Mouse (Mus musculus) midbrain, embryonic 14.5 days (tissue): ENCODE measurements at regions not wholly inside any gene's neighbourhood (a gene's known extent, or its start where the extent isn't known, plus 50 kb on each side); places are given as distances from the start of the nearest gene placed in this dataset.

ENCODE experiments used
- ATAC-seq: fragments of 200-750 bp; cut with Nextera tagmentation; 2 replicates; pipeline ENCODE4 v1.8.0; 2017; ENCODE audit warnings: moderate number of reproducible peaks, moderate library complexity; ENCODE audit not compliant: low FRiP score, low TSS enrichment
- DNase-seq: peaks from one replicate; pipeline ENCODE4 v3.0.0-alpha.2; 2015
- H3K27ac ChIP-seq: fragments of 300-500 bp; sonication (generic); replicated peaks from 2 replicates; pipeline ENCODE4 v1.5.1; 2014; ENCODE audit warnings: mild to moderate bottlenecking, low read depth, low read length, moderate library complexity
- H3K27me3 ChIP-seq: fragments of 300-500 bp; sonication (generic); 2 replicates; pipeline ENCODE4 v1.6.1; 2014; ENCODE audit warnings: low read length, control low read depth, mixed read lengths; ENCODE audit not compliant: control insufficient read depth, insufficient read depth
- H3K36me3 ChIP-seq: fragments of 300-500 bp; sonication (generic); 2 replicates; pipeline ENCODE4 v1.6.1; 2014; ENCODE audit warnings: low read length, control low read depth; ENCODE audit not compliant: control insufficient read depth, insufficient read depth
- H3K4me1 ChIP-seq: fragments of 300-500 bp; sonication (generic); 2 replicates; pipeline ENCODE4 v1.6.1; 2014; ENCODE audit warnings: mild to moderate bottlenecking, antibody characterized with exemption, low read length, control low read depth; ENCODE audit not compliant: control insufficient read depth, insufficient read depth
- H3K4me2 ChIP-seq: fragments of 300-500 bp; sonication (generic); 2 replicates; pipeline ENCODE4 v1.6.1; 2014; ENCODE audit warnings: mild to moderate bottlenecking, low read length, moderate library complexity
- H3K4me3 ChIP-seq: fragments of 300-500 bp; sonication (generic); replicated peaks from 2 replicates; pipeline ENCODE4 v1.5.1; 2014; ENCODE audit warnings: low read depth, low read length
- H3K9ac ChIP-seq: fragments of 300-500 bp; sonication (generic); replicated peaks from 2 replicates; pipeline ENCODE4 v1.6.1; 2014; ENCODE audit warnings: mild to moderate bottlenecking, low read length, moderate library complexity
- H3K9me3 ChIP-seq: fragments of 300-500 bp; sonication (generic); 2 replicates; pipeline ENCODE4 v1.6.1; 2016; ENCODE audit warnings: low read length, control low read depth, mixed read lengths; ENCODE audit not compliant: control insufficient read depth
- WGBS: fragments of 180-500 bp; shearing (Covaris S2); extraction: QIAGEN DNeasy Blood & Tissue Kit; methylation state at CpG from one replicate; pipeline ENCODE4 v1.1.7; 2014; 5-methylcytosine and 5-hydroxymethylcytosine counted together

DNA sequence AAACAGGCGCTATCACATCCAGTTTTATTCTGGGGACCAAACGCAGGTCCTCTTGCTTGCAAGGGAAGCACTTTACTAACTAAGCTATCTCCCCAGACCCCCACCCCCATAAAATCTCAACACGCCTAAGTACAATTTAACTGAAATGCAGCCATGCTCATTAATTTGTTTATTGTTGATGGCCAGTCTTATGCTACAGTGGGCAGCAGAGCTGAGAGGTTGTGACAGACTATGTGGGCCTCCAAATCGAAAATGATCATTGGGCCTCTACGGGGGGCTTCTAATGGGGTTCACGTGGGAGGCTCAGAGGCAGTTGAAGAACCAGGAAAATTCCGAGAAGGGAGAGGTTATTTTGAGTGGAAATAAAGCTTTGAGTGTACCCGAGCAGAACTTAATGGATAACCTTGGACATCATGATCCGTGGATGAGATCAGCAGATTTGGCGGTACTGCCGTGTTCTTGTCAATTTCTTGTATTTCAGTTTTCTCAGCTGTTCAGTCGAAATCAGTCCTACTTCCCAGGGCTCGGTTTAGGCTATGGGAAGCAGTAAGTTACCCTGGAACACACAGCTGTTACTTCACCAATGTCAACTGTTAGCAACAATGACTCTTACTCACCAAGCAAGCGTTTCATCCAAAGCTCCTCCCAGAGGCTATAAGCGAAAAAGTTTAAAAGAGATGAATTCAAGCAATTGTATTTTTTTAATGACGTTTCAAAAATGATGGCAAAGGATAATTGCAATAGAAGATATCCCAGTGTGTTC is 65.1 kb upstream of the Ralgps2 start:
- Histone ChIP-seq H3K9ac (no peak overlapping the region), H3K36me3 (no peaks in the 10 kb centered on the region), H3K9me3 (no peaks in the 10 kb centered on the region), H3K4me1 (peaks cover 4% of the 10 kb centered on the region; the same call in 1 of the 2 replicates), H3K4me2 (no peak overlapping the region), H3K27ac (no peak overlapping the region), H3K4me3 (no peak overlapping the region), H3K27me3 (no peaks in the 10 kb centered on the region)
- 92% methylated on average over 16 of the region's 16 CpGs for WGBS
- DNase-seq = no peak
- ATAC-seq = no peak

DNA sequence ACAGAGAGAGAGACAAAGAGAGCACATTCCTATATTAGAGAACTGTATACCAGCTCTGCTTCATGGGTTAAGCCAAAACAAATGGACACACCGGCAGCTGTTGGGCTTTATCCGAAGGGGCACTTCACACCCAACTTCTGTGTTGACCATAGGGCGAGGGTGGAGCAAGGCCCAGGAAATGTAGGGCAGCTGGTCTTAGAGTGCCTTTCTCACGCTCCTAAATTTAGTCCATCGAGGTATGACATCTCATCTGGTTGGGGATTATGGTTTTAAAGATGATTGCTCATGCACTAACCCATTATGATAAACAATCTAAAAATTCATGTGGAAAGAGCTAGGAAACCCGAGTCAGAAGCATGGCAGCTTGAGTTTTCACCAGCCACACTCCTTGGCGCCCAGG is 63.6 kb upstream of the Ralgps2 start:
- no peak for DNase-seq
- Histone ChIP-seq H3K27me3 (no peaks in the 10 kb centered on the region), H3K36me3 (no peaks in the 10 kb centered on the region), H3K4me3 (no peak overlapping the region), H3K4me1 (peaks cover 4% of the 10 kb centered on the region; the same call in 1 of the 2 replicates), H3K9me3 (no peaks in the 10 kb centered on the region), H3K27ac (no peak overlapping the region), H3K4me2 (no peak overlapping the region), H3K9ac (no peak overlapping the region)
- ATAC-seq = no peak
- WGBS = 94% methylated on average over 7 of the region's 7 CpGs

DNA sequence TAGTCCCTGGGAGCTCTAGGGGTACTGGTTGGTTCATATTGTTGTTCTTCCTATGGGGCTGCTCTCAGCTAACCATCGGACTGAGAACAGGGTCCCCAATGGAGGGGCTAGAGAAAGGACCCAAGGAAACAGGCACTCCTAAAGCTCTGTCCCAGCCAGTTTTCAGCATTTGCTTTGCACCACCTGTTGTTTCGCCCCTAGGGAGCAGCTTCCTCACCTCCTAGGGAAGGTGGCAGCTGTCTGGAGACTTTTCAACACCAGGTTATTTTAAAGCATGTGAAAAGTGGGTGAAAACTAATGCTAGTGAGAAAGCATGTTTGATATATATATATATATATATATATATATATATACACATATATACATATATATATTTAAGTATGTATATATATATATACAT is 62.8 kb upstream of the Ralgps2 start:
- Histone ChIP-seq H3K9ac (no peak overlapping the region), H3K9me3 (no peaks in the 10 kb centered on the region), H3K4me2 (no peak overlapping the region), H3K27ac (no peak overlapping the region), H3K36me3 (no peaks in the 10 kb centered on the region), H3K4me1 (peaks cover 8% of the 10 kb centered on the region; the same call in 1 of the 2 replicates), H3K27me3 (no peaks in the 10 kb centered on the region), H3K4me3 (no peak overlapping the region)
- WGBS = 96% methylated on average over 2 of the region's 2 CpGs
- DNase-seq = no peak
- ATAC-seq = no peak

DNA sequence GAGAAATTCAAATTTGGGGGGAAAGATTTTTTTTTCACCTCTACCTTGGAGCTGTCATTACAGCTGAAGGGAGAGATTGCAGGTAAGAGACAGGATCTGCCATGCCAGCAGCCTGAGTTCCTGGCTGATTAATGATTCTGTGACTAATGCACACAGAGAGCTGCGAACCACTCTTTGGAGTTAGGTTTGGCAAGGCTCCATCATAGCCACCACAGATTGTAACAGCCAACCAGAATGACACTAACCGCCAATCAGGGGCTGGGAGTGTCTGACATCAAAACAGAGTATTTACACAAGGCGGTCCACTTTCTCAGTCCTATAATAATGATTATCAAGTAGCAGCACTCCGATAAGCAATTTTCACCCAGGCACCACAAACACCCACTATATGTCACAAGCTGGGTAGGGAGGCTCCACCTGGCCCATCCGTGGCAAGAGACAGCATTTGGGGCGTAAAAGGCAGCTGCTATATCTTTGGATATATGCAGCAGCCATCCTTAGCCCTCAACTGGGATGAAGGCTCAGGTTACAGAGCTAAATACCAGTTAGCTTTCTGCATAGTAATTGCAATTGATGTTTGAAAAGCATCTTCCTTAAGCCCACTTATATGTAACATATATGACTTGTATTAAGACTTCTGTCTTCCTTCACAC is 61.7 kb upstream of the Ralgps2 start:
- Histone ChIP-seq H3K27ac (no peak overlapping the region), H3K4me1 (peaks cover 9% of the 10 kb centered on the region; the same call in 1 of the 2 replicates), H3K4me3 (no peak overlapping the region), H3K27me3 (no peaks in the 10 kb centered on the region), H3K4me2 (no peak overlapping the region), H3K9me3 (no peaks in the 10 kb centered on the region), H3K9ac (no peak overlapping the region), H3K36me3 (no peaks in the 10 kb centered on the region)
- DNase-seq = peak; percentile 38
- WGBS = 76% methylated on average over 6 of the region's 6 CpGs
- no peak for ATAC-seq

DNA sequence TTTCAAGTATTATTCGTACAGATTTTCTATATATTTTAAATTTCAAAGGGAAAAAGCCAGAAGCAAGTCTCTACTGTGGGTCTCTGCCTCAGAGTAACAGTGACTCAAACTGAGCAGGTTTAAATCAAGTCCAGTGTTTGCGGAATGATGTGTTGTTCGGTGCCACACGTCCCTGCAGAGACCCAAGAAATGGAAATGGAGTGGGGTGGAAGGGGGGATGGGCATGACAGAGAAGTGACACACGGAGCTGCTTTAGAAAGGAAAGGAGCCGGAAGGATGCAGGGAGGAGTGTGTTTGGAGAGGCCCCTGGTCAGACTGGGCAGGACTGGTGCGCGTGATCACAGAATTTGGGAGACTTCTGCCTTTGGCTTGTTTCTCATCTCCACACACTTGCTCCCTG is 60.5 kb upstream of the Ralgps2 start:
- no peaks in the 10 kb centered on the region for H3K9me3 ChIP-seq
- no peak overlapping the region for H3K4me3 ChIP-seq
- peaks cover 9% of the 10 kb centered on the region; the same call in 1 of the 2 replicates for H3K4me1 ChIP-seq
- H3K27ac ChIP-seq = no peak overlapping the region
- H3K27me3 ChIP-seq = no peaks in the 10 kb centered on the region
- no peak for DNase-seq
- no peaks in the 10 kb centered on the region for H3K36me3 ChIP-seq
- no peak overlapping the region for H3K9ac ChIP-seq
- ATAC-seq = no peak
- WGBS = 59% methylated on average over 8 of the region's 8 CpGs
- H3K4me2 ChIP-seq = no peak overlapping the region

DNA sequence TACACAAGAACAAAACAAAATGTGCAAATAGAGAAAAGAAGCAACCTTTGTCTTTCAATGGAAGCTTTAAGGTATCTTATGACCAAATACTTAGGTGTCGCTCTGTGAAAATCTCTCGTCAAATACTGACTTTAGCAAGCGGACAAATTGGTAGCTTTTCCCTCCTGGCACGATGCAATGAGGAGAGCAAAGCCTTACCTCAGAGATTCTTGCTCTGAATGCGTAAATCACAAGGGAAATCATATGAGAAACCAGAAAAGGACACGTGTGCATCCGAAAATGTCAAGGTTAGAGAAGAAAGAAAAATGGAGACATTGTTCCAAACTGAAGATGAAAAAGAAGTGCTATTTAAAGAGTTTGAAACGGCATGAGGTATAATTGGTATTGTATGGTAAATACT is 59.8 kb upstream of the Ralgps2 start:
- H3K4me1 ChIP-seq = peaks cover 9% of the 10 kb centered on the region; the same call in 1 of the 2 replicates
- no peak overlapping the region for H3K4me2 ChIP-seq
- H3K4me3 ChIP-seq = no peak overlapping the region
- no peaks in the 10 kb centered on the region for H3K27me3 ChIP-seq
- ATAC-seq = no peak
- no peak overlapping the region for H3K9ac ChIP-seq
- DNase-seq = no peak
- 81% methylated on average over 8 of the region's 8 CpGs for WGBS
- no peaks in the 10 kb centered on the region for H3K36me3 ChIP-seq
- H3K9me3 ChIP-seq = no peaks in the 10 kb centered on the region
- no peak overlapping the region for H3K27ac ChIP-seq

DNA sequence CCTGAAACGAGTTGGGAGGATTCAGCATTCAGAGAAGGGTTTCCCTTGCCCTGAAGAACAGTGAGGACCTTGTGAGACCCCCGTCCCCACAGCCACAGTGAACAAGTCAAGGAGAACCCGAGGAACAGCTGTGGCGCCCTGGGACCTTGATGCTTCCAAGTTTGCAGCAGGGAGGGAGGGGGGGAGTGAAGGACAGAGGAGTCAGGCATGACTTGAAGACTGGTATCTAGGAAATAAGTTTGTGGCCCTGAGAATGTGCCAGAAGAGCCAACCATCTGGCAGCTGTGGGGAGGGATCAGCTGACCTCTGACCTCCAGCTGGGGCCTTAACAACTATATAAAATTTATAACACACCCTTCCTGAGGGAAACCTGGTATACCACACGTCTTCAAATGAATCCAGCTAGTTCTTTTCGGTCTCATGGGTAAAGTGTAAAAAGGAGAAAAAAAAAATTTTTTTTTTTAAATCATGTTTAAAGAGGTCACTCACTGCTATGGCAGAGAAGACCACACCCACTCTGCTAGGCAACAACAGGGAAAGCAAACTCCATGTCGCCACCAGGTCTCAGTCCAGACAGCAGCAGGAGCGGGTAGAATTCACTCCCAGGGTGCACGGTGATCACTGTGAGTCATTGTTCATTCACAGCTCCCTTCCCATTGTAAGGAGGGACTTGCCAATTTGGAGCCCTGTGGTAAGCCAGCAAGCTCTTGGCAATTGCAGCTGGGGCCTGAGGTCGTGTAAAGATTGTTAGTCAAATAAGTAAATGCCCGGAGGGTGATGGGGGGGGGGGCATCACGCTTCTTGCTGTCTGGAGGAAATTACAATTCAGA is 58.3 kb upstream of the Ralgps2 start:
- WGBS = 17% methylated on average over 12 of the region's 12 CpGs
- Histone ChIP-seq H3K9me3 (no peaks in the 10 kb centered on the region), H3K4me3 (no peak overlapping the region)

DNA sequence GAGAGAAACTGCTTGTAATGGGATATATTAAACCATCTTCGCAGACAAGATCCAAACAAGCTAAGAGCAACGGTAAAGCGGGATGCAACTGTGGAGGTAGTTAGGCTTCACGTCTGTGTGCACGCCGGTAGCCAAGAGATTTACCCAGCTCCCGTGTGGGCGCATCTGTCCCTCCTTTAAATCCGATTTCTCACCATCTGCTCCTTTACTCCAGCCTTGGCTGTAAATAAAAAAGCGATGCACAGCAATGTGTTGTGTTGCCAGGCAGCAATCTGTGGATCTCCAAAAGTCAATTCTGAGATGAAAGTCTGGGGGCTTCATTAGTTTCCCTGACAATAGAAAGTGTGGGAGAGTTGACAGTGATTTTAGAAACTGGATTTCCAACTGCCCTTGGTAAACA is 57.6 kb upstream of the Ralgps2 start:
- peaks cover 9% of the 10 kb centered on the region; the same call in 1 of the 2 replicates for H3K4me1 ChIP-seq
- H3K36me3 ChIP-seq = no peaks in the 10 kb centered on the region
- H3K27me3 ChIP-seq = no peaks in the 10 kb centered on the region
- WGBS = 34% methylated on average over 10 of the region's 10 CpGs
- no peaks in the 10 kb centered on the region for H3K9me3 ChIP-seq
- 0 out of 2 replicates have a peak, but pooled peaks have one; percentile 35 for ATAC-seq
- DNase-seq = peak; percentile 55
- no peak overlapping the region for H3K4me2 ChIP-seq
- no peak overlapping the region for H3K9ac ChIP-seq
- no peak overlapping the region for H3K4me3 ChIP-seq
- H3K27ac ChIP-seq = peak overlapping the region; percentile 39; the same call in 1 of the 2 replicates

More for the DNA sequence above, 58.3 kb upstream of the Ralgps2 start:
- H3K4me1 ChIP-seq = peaks cover 9% of the 10 kb centered on the region; the same call in 1 of the 2 replicates
- H3K27ac ChIP-seq = peak overlapping the region; percentile 39
- no peak overlapping the region for H3K9ac ChIP-seq
- ATAC-seq = peak; percentile 72
- no peaks in the 10 kb centered on the region for H3K27me3 ChIP-seq
- no peaks in the 10 kb centered on the region for H3K36me3 ChIP-seq
- peak; percentile 74 for DNase-seq
- H3K4me2 ChIP-seq = no peak overlapping the region
